Mouse (Mus musculus) embryo, embryonic 10 days (tissue): ENCODE data around the gene Pds5b.
"Not testable (repeated sequence)": the region's sequence is repeated elsewhere in the genome, so short reads cannot be mapped to it uniquely, and the experiment has no call there.

Source experiments
- DNase-seq: peaks from one replicate; pipeline ENCODE4 v3.0.0-alpha.2; 2015; ENCODE audit warnings: low spot score

Pds5b gene

DNA sequence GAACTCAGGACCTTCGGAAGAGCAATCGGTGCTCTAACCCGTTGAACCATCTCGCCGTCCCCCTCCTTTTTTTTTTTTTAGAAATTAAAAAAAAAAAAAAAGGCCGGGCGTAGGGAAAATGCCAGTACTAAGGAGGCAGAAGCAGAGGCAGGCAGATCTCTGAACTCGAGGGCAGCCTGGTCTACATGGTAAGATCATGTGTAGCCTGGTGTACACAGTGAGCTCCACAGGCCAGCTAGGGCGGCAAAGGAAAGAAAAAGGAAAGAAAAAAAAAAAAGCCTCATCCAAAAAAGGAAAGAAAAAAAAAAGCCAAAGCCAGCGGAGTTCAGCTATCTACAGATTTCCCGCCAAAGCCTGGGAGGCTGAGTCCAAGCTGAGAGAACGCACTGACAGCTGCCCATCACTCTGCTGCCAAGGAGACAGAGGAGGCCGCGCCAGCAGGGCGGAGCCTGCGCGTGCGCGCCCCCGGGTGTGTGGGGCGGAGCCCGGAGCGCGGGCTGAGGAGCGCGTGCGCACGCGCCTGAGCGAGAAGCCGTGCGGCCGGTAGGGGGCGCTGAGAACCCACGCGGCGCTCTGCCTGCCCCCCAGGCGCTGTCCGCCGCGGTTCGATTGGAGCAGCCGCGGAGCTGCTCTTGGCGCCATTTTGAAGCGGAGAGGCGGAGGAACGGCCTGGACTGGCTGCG lies at the start of gene Pds5b:
Pds5b (plus strand) TSS at position 587 of the 683 bp plus-strand sequence.
- DNase-seq, result peak; percentile 94

DNA sequence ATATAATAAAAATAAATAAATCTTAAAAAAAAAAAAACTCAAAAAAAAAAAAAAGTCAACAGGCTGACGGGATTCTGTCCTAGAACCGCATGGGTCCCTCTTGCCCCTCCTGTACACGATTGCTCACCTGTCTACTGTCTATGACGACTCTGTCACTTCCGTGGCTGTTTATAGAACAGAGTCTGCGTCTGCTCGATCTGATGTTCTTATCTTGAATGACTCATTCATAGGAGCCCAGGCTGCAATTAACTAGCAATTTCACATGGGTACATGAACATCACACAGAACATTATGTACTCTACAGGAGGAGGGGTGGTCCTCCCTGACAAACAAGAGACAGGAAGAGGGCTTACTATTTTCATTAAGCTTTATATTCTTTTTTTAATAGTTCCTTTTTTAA lies 48.0 kb upstream of the Pds5b start:
- no peak for DNase-seq

DNA sequence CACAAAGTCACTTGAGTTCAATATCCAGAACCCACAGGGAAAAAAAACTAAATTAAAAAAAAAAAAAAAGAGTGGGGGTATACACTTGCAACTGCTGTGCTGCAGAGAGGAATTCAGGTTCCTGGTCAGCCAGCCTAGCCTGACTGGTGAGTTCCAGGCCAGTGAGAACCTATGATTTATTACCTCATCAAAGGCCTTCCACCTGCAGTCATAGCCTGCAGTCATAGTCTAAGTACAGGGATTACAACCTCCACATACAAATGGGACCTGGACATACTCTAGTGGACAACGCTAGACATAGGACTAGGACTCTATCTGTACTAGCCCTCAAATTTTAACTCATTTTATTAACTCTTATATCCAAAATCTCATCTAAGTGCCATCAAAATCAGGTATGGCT lies 44.3 kb upstream of the Pds5b start:
- no peak for DNase-seq

DNA sequence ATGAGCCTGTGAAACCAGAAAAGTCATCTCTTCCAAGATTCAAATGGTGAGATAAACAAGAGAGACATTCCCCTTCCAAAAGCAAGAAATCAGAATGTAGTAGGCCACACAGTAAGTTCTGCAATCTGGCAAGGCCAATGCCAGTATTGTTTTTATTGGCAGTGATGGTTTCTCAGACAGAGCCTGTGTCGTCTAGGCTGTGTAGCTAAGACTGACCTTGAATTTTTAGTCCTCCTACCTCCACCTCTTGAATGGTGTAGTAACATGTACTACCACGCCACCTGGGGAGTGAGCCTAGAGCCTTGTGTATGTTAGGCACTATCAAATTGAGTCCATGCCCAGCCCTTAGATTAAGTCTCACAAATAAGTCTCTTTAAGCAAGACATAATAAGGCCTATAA lies 43.8 kb upstream of the Pds5b start:
- DNase-seq, result no peak

DNA sequence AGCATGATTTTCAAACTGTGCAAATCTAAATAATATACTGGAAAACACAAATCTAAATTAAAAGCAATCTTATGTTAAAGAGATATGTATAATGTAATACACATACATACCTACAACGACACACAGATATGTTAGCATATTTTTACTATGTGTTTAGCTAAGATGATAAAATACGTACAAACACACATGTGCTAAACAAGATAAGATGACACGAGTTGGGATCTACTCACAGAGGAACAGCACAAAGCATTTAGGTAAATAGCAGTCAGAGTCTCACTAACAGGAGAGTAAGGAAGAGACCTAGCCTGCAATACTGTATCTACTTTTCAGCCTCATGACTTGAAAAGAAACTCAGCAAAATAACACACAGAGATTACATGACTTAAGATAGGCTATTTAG lies 32.1 kb upstream of the Pds5b start:
- DNase-seq, result no peak

DNA sequence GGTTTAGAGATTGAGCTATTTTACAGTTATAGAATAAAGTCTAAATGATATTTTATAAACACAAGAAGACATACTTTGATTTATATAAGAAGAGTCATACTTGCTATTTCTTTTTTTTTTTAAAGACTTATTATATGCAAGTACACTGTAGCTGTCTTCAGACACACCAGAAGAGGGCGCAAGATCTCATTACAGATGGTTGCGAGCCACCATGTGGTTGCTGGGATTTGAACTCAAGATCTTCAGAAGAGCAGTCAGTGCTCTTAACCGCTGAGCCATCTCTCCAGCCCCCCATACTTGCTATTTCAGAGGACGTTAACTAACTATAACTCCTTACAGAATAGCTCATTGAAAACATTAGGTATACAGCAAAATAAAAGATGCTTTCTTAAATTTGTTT lies 30.1 kb upstream of the Pds5b start:
- DNase-seq, result not testable (repeated sequence)

DNA sequence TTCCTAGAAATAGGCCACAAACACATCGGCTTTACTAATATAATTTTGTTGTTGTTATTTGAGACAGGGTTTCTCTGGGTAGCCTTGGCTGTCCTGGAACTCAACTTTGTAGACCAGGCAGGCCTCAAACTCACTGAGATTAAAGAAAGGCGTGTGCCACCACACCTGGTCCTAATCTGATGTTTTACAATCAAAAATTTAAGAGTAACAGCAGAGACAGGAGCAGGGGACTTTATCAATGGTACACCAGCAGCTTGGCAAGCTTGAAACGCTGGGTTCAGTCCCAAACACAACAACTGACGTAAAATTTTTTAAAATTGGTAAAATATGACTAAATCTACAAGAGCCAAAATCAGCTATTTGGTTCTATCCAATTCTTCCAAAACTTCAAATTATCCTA lies 28.6 kb upstream of the Pds5b start:
- no peak for DNase-seq

DNA sequence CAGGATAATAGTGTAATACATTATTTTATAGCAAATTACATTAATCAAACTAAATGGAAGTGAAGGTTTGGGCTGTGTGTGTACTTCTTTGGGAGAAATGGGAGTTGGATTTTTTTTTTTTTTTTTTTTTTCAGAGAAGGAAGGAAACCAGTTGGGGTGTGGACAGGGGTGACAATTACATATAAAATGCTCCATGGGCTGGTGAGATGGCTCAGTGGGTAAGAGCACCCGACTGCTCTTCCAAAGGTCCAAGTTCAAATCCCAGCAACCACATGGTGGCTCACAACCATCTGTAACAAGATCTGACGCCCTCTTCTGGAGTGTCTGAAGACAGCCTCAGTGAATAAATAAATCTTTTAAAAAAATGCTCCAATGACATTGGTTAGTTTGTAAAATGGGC lies 21.0 kb upstream of the Pds5b start:
- DNase-seq, result no peak

DNA sequence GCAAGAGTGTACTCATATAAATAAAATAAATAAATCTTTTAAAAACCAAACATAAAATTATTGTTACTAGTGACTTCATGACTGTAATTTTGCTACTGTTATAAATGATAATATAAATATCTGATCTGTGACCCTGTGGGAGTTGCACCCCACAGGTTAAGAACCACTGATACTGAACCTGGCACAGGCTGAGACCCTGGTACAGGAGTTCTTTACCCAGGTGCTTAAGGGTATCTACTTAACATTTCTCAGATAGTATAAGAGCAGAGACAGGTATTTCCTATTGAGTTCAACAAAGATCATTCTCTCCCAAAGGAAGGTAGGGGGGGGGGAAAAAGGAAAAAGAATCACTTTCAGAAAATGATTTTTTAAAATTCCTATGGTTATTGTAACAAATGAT lies 19.0 kb upstream of the Pds5b start:
- DNase-seq, result no peak

DNA sequence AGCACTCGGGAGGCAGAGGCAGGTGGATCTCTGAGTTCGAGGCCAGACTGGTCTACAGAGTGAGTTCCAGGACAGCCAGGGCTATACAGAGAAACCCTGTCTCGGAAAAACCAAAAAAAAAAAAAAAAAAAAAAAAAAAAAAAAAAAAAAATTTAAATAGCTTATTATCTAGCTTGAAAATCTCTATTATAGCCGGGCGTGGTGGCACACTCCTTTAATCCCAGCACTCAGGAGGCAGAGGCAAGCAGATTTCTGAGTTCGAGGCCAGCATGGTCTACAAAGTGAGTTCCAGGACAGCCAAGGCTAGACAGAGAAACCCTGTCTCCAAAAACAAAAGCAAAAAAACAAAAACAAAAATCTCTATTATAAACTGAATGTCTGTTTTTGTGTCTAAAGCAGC lies 14.1 kb upstream of the Pds5b start:
- DNase-seq, result not testable (repeated sequence)

DNA sequence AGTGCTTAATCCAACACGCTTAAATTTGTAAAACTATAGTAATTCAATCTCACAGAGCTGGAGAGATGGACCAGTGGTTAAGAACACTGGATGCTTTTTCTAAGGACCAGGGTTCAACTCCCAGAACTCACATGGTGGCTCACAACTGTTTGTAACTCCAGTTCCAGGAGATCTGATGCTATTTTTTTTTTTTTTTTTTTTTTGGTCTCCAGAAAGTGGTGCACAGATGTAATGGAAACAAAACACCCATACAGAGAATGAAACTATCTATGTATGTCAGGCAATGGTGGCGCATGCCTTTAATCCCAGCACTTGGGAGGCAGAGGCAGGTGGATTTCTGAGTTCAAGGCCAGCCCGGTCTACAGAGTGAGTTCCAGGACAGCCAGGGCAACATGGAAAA lies 13.2 kb upstream of the Pds5b start:
- DNase-seq, result not testable (repeated sequence)

DNA sequence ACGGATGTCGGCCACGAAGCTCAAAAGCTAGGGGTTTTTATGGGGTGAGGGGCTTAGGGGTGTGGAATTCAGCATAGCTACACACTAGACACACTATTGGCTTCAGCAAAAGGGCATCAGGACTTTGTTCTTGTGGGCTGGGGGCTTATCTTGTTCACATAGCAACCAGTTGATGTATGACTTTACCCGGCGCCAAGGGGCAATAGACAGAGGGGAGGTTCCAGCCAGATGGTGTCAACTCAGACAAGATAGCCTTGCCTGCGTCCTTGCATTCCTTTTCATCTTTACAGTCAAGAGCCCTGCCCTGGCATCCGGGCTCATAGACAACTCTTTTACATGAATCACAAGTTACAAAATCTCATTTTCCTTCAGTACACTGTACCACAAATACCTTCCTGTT lies 9.6 kb upstream of the Pds5b start:
- DNase-seq, result not testable (repeated sequence)

DNA sequence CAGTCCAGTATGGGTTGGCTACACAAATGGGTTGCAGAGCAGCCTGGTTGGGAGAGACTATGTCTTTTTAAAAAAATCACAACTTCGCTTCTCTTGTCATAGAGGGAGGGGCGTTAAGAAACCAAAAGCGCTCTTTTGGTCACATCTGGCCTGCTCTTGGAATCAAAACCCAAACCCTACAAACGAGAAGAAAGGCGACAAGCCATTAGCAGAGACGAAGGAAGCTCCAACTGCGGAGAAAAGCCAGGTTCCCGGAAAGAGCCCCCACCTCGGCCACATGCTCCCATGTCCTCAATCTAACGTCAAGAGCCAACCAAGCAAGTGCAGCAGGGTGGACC lies 8.8 kb upstream of the Pds5b start:
- DNase-seq, result no peak

DNA sequence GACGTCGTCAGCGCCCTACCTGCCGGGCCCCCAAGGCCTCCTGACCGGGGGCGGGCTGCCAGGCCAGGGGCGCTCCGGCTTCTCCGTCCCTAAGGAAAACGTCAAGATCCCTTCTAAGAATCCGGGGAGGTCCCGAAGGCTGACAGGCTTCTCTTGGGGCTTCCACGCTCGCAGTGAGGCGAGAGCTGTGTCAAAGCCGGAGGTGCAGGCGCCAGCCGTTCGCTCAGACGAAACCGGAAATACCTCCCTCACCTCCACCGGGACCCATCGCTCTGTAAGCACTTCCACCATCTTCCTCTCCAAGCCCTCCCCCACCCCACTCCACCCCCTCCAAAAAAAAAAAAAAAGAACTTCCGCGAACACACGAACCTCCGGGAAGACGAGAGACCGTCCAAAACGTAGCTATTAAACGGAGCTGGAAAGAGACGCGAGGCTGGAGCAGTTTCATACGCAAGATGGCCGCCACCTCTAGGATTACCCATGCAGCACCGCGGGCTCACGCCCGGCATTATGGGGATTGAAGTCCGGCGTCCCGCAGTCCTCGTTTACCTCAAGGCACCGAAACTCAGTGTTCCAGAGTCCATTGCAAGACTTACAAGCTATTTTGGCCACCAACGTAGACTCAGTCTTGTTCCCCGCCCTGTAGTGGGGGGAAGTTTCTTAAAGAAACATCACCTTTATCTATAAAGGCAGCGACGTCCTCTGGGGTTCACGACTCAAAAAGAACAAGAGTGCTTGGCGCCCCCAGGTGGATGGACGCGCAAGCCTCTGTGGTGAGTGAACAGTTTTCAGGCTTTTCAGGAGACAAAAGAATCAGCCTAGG lies 8.2 kb upstream of the Pds5b start:
- DNase-seq, result peak; percentile 98

DNA sequence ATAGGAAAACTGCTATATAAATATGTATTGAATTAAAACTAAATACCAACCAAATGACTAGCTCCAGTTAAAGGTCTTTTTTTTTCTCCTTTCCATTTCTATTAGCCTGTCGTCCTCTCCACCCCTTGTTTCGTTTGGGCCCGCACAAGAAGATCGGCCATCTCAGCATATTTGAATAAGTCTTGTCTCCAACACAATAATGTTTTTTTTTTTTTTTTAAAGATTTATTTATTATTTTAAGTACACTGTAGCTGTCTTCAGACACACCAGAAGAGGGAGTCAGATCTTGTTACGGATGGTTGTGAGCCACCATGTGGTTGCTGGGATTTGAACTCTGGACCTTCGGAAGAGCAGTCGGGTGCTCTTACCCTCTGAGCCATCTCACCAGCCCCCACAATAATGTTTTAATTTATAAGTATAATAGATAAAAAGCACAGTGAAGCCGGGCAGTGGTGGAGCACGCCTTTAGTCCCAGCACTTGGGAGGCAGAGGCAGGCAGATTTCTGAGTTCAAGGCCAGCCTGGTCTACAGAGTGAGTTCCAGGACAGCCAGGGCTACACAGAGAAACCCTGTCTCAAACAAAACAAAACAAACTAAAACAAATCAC lies 7.3 kb upstream of the Pds5b start, which contains the start of gene N4bp2l2:
N4bp2l2 (minus strand) TSS at position 51 of the 607 bp plus-strand sequence.
- not testable (repeated sequence) for DNase-seq

DNA sequence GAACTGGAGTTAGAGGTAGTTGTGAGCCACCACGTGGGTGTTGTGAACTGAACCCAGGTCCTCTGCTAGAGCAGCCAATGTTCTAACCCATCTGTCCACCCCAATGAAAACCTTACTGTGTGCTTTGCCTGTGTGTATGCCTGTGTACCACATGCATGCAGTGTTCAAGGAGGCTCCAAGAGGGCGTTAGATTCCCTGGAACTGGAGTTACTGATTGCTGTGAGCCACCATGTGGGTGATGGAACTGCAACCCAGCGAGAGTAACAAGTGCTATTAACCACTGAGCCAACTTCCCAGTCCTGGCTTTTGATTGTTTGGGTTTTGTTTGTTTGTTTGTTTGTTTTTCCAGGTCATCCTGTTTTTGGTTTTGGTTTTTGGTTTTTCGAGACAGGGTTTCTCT lies 4.8 kb upstream of the Pds5b start:
- no peak for DNase-seq

DNA sequence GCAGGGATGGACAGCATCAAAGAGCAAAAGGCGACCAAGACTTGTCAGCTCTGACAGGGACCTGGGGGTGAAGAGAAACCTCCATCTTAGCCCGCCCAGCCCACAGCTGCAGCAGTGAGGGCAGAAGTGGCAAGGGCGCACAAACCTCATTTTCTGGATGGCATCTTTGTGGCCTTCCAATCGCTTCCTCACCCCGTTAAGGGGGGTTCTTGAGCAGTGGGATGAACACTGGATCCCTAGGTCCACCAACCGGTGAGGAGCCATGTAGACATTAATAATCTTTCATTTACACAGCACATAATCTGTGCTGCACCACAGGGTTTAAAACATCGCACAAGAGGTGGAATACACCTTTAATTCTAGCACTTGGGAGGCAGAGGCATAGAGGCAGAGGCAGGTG lies 1.2 kb upstream of the Pds5b start:
- no peak for DNase-seq

DNA sequence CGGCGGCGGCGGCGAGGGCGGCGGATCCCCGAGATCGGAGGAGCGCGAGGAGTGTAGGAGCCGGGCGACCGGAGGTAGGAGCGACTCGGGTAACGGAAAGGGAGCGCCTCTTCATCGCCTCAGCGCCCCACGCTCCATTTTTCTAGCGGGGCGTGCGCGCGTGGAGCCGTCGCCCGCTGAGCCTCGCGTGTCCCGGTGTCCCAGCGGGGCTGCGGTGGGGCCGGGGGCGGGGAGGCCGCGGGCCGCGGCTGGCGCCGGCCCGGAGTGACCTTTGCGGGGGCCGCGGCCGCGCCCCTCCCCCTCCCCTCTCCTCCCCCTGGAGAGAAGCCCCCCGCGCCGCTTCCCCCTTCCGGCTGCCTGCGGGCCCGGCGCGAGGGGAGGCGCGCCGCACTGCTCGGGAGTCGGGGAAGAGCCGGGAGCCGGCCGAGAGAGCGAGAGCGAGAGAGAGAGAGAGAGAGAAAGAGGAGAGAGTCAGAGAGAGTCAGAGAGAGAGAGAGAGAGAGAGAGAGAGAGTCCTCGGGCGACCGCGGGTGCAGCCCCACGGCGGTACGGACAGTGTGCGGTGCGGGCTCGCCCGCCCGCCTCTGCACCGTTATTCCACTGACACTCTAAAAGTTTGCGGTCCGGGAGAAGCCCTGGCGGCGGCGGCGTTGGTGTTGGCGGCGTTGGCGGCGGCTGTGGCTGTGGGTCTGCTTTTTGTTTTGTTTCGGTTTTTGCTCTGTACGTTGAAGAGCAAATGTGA lies 512 bp downstream of the Pds5b start:
- DNase-seq, result peak; percentile 39

DNA sequence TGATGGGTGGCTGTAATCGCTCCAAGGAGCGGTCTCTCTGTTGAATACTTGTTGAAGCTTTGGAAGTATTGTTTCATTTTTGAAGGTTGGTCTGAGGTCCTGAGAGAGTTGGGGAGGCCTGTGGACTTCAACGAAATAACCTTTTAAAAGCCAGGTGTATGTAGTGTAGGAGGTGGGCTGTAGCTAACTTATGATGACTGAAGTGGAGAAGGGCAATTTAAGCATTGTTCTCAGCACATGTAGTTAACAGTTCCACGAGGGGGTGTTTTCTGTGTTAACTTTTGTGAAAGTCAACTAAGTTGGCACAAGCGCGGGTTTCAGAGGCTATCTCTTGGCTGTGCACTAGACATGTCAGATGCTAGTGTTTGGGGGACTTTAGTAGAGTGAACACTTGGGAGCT lies 1.3 kb downstream of the Pds5b start:
- no peak for DNase-seq

DNA sequence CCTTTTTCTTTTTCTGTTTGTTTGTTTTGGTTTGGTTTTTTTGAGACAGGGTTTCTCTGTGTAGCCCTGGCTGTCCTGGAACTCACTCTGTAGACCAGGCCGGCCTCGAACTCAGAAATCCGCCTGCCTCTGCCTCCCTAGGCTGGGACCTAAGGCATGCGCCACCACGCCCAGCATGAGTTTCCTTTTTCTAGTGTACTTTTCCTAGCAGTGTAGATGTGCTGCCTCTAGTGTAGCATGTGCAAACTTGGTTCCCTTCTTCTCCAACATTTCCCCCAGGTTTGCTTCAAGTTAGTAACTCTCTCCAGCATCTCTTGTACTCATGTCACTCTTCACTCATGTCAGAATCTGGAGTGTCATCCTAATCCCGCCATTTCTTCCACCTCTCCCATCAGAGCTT lies 9.3 kb downstream of the Pds5b start:
- not testable (repeated sequence) for DNase-seq

DNA sequence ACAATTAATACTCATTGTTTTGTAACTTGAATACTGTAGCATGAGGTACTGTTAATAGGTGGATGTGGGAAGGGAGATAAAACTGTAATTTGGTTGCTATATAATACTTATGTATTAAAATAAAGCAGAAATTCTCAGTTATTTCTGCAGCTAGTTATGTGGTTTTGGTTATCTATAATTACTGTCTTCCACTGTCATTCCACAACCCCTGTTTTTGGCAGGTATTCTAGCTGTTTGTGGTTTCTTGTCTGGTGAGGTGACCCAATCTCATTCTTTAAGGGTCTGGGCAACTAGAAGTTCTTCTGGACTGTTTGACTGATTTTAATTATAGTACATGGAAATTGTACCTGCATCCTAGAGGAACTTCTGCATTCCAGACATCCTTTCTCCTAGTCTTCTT lies 17.1 kb downstream of the Pds5b start:
- DNase-seq, result no peak

DNA sequence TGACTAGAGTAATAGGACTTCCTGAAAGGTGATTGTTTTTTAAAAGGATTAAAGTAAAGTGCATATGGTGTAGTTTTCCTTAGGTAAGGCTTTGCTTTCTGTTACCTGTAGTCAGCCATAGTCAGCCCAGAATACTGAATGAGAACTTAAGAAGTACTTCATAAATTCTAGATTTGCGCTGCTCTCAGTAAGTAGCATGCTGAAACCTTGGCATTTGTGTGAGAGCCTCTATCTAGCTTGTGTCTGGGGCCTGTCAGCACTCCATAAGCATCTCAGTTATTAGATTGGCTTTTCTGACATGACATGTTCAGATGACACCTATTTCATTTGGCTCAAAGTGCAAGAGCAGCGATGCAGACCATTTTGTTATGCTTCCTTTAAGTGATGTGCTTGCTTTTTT lies 19.7 kb downstream of the Pds5b start:
- DNase-seq, result no peak

DNA sequence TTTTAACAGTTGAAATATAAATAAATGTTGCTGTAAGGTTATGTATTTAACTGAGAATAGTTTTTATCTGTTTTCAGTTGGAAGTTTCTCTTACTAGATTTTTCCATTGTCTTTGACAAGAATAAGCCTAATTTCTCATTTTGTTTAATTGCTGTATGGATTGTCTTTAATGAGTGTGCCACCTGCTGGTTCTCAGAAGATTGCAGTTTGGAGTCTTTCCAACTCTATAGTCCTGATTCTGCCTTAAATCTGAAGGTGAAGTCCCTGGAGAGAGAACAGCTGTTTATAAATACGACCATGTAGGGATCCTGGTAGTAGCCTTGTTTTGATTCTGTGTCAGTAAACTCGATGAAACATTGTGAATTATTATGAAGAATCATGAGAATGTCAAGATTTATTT lies 29.2 kb downstream of the Pds5b start:
- DNase-seq, result no peak
